In the genomic region with DNA sequence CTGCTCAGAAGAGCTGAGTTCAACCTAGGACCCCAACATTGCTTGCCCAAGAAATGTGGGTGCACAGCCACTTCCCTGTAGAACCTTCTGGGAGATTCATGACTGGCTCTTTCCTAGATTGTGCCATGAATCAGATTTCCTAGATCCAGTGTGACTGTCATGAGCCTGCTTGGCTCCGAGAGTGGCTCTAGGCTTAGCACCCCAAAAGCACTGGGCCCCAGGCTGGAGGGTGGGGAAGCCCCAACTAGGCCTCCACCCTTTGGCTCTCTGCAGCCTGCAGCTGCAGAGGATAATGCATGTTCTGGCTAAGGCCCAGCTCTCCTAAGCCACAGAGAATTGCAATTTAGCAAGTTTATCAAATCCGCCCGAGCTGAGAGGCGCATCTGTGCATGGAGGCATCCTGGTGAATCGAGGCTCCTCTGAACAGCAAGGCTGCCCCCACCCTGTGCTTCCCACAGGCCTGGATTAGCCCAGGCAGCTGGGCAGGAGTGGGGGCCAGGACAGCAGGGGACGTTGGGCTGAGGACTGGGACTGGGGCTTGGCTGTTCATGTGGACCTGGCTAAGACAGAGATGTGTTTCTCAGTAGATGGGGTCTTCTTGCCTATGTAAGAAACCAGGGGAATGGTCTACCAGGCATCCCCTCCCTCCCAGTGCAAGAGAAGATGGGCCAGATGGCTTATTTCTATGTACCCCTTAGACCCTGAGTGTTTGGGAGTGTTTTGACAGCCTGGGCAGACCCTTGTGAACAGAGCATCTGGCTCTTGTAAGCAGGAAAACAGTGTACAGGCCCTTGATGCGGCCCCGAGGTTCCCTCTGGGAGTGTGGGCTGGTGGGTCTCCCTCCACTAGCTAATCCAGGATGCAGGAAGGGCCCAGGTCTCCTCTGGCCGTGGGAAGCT, we compare ENCODE assay signal across 7 mouse cellular contexts. TPM values are rescaled to one million over a fixed set of nuclear protein-coding genes. Genes with fewer than 3 reads are reported as not detected.
A peak's percentile ranks its signal among the peaks of the same experiment; 100 is the strongest.
DNase-seq lines count a peak whose midpoint lies in the region; ATAC-seq and TF ChIP-seq lines count a peak whose summit lies in the region.

No protein-coding gene starts in this region.

- peak; percentile 83 for DNase-seq in lung, embryonic 14.5 days
- DNase-seq in lung, postnatal 36 days = no peak
- DNase-seq in right cerebral cortex, postnatal 36 days (ENCODE audit: low spot score in 2 of 2) = no peak

- H3K9ac ChIP-seq in lung, embryonic 14.5 days = peak overlapping the region; percentile 5; the same call in 1 of the 2 replicates
- H3K9ac ChIP-seq in forebrain, embryonic 12.5 days = no peak overlapping the region
- peak overlapping the region; percentile 53 for H3K9ac ChIP-seq in intestine, embryonic 16.5 days (ENCODE audit: low read depth, low read length)
- no peak overlapping the region for H3K9ac ChIP-seq in neural tube, embryonic 15.5 days (replicated peaks)

- peak; percentile 87 for ATAC-seq in lung, embryonic 14.5 days (ENCODE audit: insufficient read depth)
- peak; percentile 55; the same call in 1 of the 2 replicates for ATAC-seq in forebrain, embryonic 12.5 days (ENCODE audit: low FRiP score)
- ATAC-seq in intestine, embryonic 16.5 days = peak; percentile 49
- ATAC-seq in neural tube, embryonic 15.5 days (ENCODE audit: low FRiP score) = no peak
- ATAC-seq in activated CD4-positive, CD25-positive, alpha-beta regulatory T cell, adult 4 months = no peak

- no peaks in the 10 kb centered on the region for H3K27me3 ChIP-seq in lung, embryonic 14.5 days (ENCODE audit: insufficient read depth, low read length)
- H3K27me3 ChIP-seq in forebrain, embryonic 12.5 days = no peaks in the 10 kb centered on the region
- H3K27me3 ChIP-seq in intestine, embryonic 16.5 days (replicated peaks; ENCODE audit: control insufficient read depth, insufficient read depth, low read length) = no peaks in the 10 kb centered on the region
- H3K27me3 ChIP-seq in neural tube, embryonic 15.5 days (replicated peaks) = no peaks in the 10 kb centered on the region

- peaks cover 30% of the 10 kb centered on the region for H3K4me1 ChIP-seq in lung, embryonic 14.5 days (ENCODE audit: insufficient read depth)
- peaks cover 45% of the 10 kb centered on the region for H3K4me1 ChIP-seq in forebrain, embryonic 12.5 days
- H3K4me1 ChIP-seq in intestine, embryonic 16.5 days (ENCODE audit: control insufficient read depth, insufficient read depth, low read length) = peaks cover 44% of the 10 kb centered on the region
- H3K4me1 ChIP-seq in neural tube, embryonic 15.5 days = peaks cover 42% of the 10 kb centered on the region

- no peaks in the 10 kb centered on the region for H3K9me3 ChIP-seq in lung, embryonic 14.5 days (ENCODE audit: low read depth, low read length)
- no peaks in the 10 kb centered on the region for H3K9me3 ChIP-seq in forebrain, embryonic 12.5 days
- H3K9me3 ChIP-seq in intestine, embryonic 16.5 days (ENCODE audit: control insufficient read depth, low read length) = no peaks in the 10 kb centered on the region
- H3K9me3 ChIP-seq in neural tube, embryonic 15.5 days (replicated peaks) = no peaks in the 10 kb centered on the region

- no peak for TF ChIP-seq CTCF in lung, embryonic 14.5 days (IDR thresholded peaks at IDR 0.05; ENCODE audit: low read depth)

- H3K36me3 ChIP-seq in lung, embryonic 14.5 days (ENCODE audit: insufficient read depth) = no peaks in the 10 kb centered on the region
- no peaks in the 10 kb centered on the region for H3K36me3 ChIP-seq in forebrain, embryonic 12.5 days (replicated peaks)
- no peaks in the 10 kb centered on the region for H3K36me3 ChIP-seq in intestine, embryonic 16.5 days (ENCODE audit: control insufficient read depth, insufficient read depth, low read length)
- no peaks in the 10 kb centered on the region for H3K36me3 ChIP-seq in neural tube, embryonic 15.5 days

- no peak overlapping the region for H3K4me3 ChIP-seq in lung, embryonic 14.5 days (ENCODE audit: low read depth, low read length)
- H3K4me3 ChIP-seq in forebrain, embryonic 12.5 days (replicated peaks) = no peak overlapping the region
- H3K4me3 ChIP-seq in intestine, embryonic 16.5 days (ENCODE audit: low read length) = no peak overlapping the region
- no peak overlapping the region for H3K4me3 ChIP-seq in neural tube, embryonic 15.5 days (replicated peaks)

- peak overlapping the region; percentile 95 for H3K27ac ChIP-seq in lung, embryonic 14.5 days (ENCODE audit: low read depth)
- H3K27ac ChIP-seq in forebrain, embryonic 12.5 days = peak overlapping the region; percentile 69
- H3K27ac ChIP-seq in intestine, embryonic 16.5 days (ENCODE audit: low read length) = peak overlapping the region; percentile 91
- peak overlapping the region; percentile 46; the same call in 1 of the 2 replicates for H3K27ac ChIP-seq in neural tube, embryonic 15.5 days (replicated peaks)

- H3K4me2 ChIP-seq in lung, embryonic 14.5 days = no peak overlapping the region
- H3K4me2 ChIP-seq in forebrain, embryonic 12.5 days = no peak overlapping the region
- H3K4me2 ChIP-seq in intestine, embryonic 16.5 days (ENCODE audit: low read depth, low read length) = no peak overlapping the region
- H3K4me2 ChIP-seq in neural tube, embryonic 15.5 days = no peak overlapping the region

- 35% methylated on average over 9 of the region's 9 CpGs for WGBS in lung, embryonic 14.5 days
- 53% methylated on average over 9 of the region's 9 CpGs for WGBS in forebrain, embryonic 12.5 days
- 51% methylated on average over 9 of the region's 9 CpGs for WGBS in intestine, embryonic 16.5 days
- WGBS in neural tube, embryonic 15.5 days = 53% methylated on average over 9 of the region's 9 CpGs

RNA-seq across cellular contexts. Expression of gene Dlk1, which starts 41.2 kb away (rescaled TPM):
- 468 and 481 TPM in 2 replicates for polyA plus RNA-seq in lung, embryonic 14.5 days (2014; fragmentation: Nextera tagmentation; extraction: Ambion mirVana)
- 143 and 148 TPM in 2 replicates for polyA plus RNA-seq in forebrain, embryonic 12.5 days (2016; fragmentation: Nextera tagmentation; extraction: Ambion mirVana)
- 325 and 385 TPM in 2 replicates for polyA plus RNA-seq in intestine, embryonic 16.5 days (2015; fragmentation: Nextera tagmentation; extraction: Ambion mirVana)
- polyA plus RNA-seq in neural tube, embryonic 15.5 days (2015; fragmentation: Nextera tagmentation; extraction: Ambion mirVana) = 96.8 and 132 TPM in 2 replicates
- not detected for polyA plus RNA-seq in activated CD4-positive, CD25-positive, alpha-beta regulatory T cell, adult 4 months (2017; shearing (Covaris generic))

Comparison
In these comparisons a context has a peak if more than half of its experiments do, and no peak if none do; other contexts are left out.
1. ATAC-seq: peak in lung, embryonic 14.5 days (single experiment), forebrain, embryonic 12.5 days (single experiment) and intestine, embryonic 16.5 days (single experiment); none in neural tube, embryonic 15.5 days (single experiment) and activated CD4-positive, CD25-positive, alpha-beta regulatory T cell, adult 4 months (single experiment).
2. H3K9ac ChIP-seq: peak in lung, embryonic 14.5 days (single experiment) and intestine, embryonic 16.5 days (single experiment); none in forebrain, embryonic 12.5 days (single experiment) and neural tube, embryonic 15.5 days (single experiment).
3. RNA of gene Dlk1, which starts 41.2 kb away (polyA plus RNA-seq): 468 to 481 TPM in lung, embryonic 14.5 days, 325 to 385 TPM in intestine, embryonic 16.5 days, 143 to 148 TPM in forebrain, embryonic 12.5 days and 96.8 to 132 TPM in neural tube, embryonic 15.5 days; not detected in activated CD4-positive, CD25-positive, alpha-beta regulatory T cell, adult 4 months; every median in the first group is over 10 times any median in the second.
4. Peak in every context shown above with its lines, with median percentiles within 50 percentile points of each other: H3K27ac ChIP-seq.